Mouse (Mus musculus): ENCODE measurements around the gene Apba1.

GRCm38 (mm10) chr19:23891421-23891820 is 132.7 kb downstream of the Apba1 start:
- TF ChIP-seq CHD2 (IDR thresholded peaks at IDR 0.05; ENCODE audit: low read depth, low read length) (no peak), HCFC1 (IDR thresholded peaks at IDR 0.05; ENCODE audit: borderline replicate concordance, insufficient read depth, low read length) (no peak), MAFK (IDR thresholded peaks at IDR 0.05; ENCODE audit: insufficient read depth, low read depth, low read length) (no peak)

Measured in ES-E14 (cell line).